Mouse (Mus musculus): Measurements from ENCODE around the gene Pfas. TPM values are rescaled to one million over a fixed set of nuclear protein-coding genes. Genes with fewer than 3 reads are reported as not detected.

Gene Pfas
- polyA plus RNA-seq, 1 experiment from 2014 or later = 16.5 TPM

DNA sequence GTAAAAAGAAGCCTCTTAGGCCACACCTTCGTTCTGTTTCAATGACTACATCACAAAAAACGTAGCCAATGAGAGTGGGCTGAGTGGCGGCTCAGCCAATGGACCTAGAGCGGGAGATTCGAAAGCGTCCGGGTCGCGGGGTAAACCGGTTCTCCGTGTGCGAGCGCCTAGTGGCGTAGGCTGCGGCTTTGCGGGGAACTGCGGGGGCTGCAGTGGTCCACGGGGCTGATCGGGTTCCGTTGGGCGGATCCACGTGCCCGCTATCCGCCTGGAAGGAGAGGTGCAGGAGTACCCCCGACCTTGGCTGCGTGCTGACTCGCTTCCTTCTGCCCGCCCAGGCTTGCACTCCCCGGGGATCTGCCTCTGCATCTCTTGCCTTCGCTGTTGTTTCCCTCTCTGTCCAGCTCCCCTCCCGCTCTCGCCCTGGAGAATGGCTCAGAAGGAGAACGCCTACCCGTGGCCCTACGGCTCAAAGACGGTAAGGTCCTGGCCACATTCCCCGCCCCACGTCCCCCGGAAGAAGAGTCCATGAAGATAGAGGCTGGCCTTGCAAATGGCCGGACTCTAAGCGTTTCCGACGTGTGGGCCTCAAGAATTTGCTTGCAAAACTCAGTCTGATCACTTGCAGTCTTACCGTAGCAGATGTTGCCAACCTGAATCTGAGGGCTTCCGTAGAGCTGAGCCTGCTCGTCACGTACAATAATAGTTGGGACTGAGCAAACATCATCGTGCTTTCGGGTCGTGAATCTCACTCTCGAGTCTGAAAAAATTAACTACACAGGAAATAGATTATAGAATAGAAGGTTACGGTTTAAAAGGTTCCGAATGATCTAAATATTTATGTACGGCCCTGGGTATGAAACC lies 37.5 kb upstream of the Pfas start, which contains the start of gene Aurkb:
Gene Aurkb (plus strand): TSS at position 117 of the 864 bp plus-strand sequence.
- Histone ChIP-seq H3K9me3 (ENCODE audit: control insufficient read depth, low read length) (no peaks in the 10 kb centered on the region), H3K4me2 (ENCODE audit: low read depth, low read length) (peak within 1 kb of the TSS; percentile 98), H3K27ac (ENCODE audit: low read depth, low read length) (no peak within 1 kb of the TSS), H3K4me1 (ENCODE audit: control insufficient read depth, insufficient read depth, low read length) (peaks cover 4% of the 10 kb centered on the region; the same call in 1 of the 2 replicates), H3K9ac (replicated peaks; ENCODE audit: low read depth, low read length) (peak within 1 kb of the TSS; percentile 34; the same call in 1 of the 2 replicates), H3K36me3 (ENCODE audit: control insufficient read depth, insufficient read depth, low read length) (no peaks in the 10 kb centered on the region), H3K4me3 (ENCODE audit: low read depth, low read length) (peak within 1 kb of the TSS; percentile 52), H3K27me3 (ENCODE audit: control insufficient read depth, insufficient read depth, low read length) (no peaks in the 10 kb centered on the region)
- WGBS = 3% methylated on average over 53 of the region's 54 CpGs
- ATAC-seq (ENCODE audit: low read depth) = peak; percentile 66; the same call in 1 of the 2 replicates

DNA sequence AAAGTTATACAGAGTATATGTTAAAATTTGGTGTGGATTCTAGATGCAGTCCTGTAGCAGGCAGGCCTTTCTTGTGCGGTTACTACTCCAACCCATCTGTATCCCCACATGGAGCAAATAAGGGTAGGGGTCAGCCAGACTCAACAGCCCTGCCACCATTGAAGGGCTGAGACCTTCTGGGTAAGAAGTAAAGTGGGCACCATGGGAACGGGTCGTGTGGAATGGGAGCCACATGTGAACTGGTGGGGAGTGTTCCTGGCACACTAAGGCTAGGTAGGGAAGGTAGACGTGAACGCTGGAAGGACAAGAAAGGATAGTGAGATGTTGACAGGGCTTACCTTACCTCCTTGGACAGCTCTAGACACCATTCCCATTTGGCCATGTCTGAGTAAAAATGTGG lies 29.9 kb upstream of the Pfas start:
- H3K4me1 ChIP-seq (ENCODE audit: control insufficient read depth, insufficient read depth, low read length) = peaks cover 5% of the 10 kb centered on the region; the same call in 1 of the 2 replicates
- H3K9ac ChIP-seq (replicated peaks; ENCODE audit: low read depth, low read length) = no peak overlapping the region
- peaks cover 14% of the 10 kb centered on the region for H3K36me3 ChIP-seq (ENCODE audit: control insufficient read depth, insufficient read depth, low read length)
- no peak overlapping the region for H3K4me3 ChIP-seq (ENCODE audit: low read depth, low read length)
- H3K9me3 ChIP-seq (ENCODE audit: control insufficient read depth, low read length) = no peaks in the 10 kb centered on the region
- ATAC-seq (ENCODE audit: low read depth) = no peak
- no peaks in the 10 kb centered on the region for H3K27me3 ChIP-seq (ENCODE audit: control insufficient read depth, insufficient read depth, low read length)
- 71% methylated on average over 5 of the region's 5 CpGs for WGBS
- H3K4me2 ChIP-seq (ENCODE audit: low read depth, low read length) = no peak overlapping the region
- H3K27ac ChIP-seq (ENCODE audit: low read depth, low read length) = 0 out of 2 replicates have a peak overlapping the region, but pooled peaks have one; percentile 22

DNA sequence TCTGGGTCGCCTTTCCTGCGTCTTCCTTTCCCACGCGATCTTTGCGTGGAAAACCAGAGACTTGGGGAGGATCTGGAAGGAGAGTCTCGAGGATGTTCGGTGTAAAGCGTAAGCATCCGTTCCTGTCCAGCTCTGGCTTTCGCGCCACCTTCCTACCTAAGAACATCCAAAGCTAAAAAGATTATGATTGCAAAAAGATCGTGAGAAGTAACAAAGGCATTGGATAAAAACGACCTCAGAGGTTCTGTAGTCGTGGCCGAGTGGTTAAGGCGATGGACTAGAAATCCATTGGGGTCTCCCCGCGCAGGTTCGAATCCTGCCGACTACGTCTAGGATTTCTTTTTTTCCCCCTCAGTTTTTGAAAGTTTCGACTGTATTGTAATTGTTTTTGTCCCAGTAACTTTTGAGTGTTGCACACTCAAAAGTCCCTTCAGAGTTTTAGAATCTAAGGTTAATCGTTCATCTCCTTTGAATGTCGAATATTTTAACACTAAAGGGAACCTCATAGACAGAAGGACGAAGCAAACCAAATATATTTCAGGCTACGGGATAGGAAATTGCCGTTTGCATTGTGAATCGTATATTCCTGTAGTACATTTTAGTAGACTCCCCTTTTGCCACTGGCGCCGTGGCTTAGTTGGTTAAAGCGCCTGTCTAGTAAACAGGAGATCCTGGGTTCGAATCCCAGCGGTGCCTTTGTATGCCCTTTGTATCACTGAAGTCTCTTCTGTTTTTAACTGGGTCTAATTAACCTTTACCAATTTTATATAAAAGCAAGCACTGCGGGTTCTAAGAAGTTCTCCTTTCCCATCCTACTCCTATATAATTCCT lies 29.2 kb upstream of the Pfas start:
- under 1% methylated on average over 34 of the region's 34 CpGs for WGBS
- peaks cover 18% of the 10 kb centered on the region for H3K36me3 ChIP-seq (ENCODE audit: control insufficient read depth, insufficient read depth, low read length)
- no peaks in the 10 kb centered on the region for H3K27me3 ChIP-seq (ENCODE audit: control insufficient read depth, insufficient read depth, low read length)
- H3K4me1 ChIP-seq (ENCODE audit: control insufficient read depth, insufficient read depth, low read length) = peaks cover 5% of the 10 kb centered on the region; the same call in 1 of the 2 replicates
- peak overlapping the region; percentile 57 for H3K4me2 ChIP-seq (ENCODE audit: low read depth, low read length)
- peak overlapping the region; percentile 61 for H3K4me3 ChIP-seq (ENCODE audit: low read depth, low read length)
- H3K9ac ChIP-seq (replicated peaks; ENCODE audit: low read depth, low read length) = peak overlapping the region; percentile 65; the same call in 1 of the 2 replicates
- ATAC-seq (ENCODE audit: low read depth) = peak; percentile 47; the same call in 1 of the 2 replicates
- H3K27ac ChIP-seq (ENCODE audit: low read depth, low read length) = peak overlapping the region; percentile 79
- no peaks in the 10 kb centered on the region for H3K9me3 ChIP-seq (ENCODE audit: control insufficient read depth, low read length)

DNA sequence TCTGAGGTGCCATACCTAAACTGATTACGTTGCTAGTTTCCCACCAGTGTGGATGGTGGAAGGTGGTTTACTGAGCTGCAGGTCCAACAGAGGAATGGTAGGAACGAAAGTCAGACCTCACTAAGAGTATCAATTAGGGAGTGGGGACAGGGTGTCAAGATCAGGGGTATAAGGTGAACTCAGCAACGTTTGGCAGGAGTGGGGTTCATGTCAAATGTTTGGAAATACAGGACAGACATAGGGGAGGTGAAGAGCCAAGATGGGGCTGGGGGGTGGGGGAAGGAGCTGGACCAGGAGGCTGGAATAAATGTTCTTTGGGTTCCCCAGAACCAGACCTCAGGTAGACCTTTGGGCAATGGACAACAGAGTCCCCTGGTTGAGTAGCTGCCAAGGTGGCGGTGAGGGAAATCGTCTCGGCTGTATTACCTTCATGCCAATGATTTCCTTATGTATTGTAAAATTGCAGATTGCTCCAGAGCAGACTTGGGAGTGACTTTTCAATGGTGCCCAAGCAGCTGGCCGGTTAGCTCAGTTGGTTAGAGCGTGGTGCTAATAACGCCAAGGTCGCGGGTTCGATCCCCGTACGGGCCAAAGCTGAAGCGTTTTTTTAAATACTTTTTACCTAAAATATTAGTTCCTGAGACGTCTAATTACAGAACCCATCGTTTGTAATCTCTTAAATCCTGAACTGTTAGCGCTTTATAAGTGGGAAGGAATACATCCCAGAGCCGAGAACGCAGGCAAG lies 28.4 kb upstream of the Pfas start:
- Histone ChIP-seq H3K36me3 (ENCODE audit: control insufficient read depth, insufficient read depth, low read length) (peaks cover 18% of the 10 kb centered on the region), H3K4me2 (ENCODE audit: low read depth, low read length) (peak overlapping the region; percentile 57), H3K9ac (replicated peaks; ENCODE audit: low read depth, low read length) (peak overlapping the region; percentile 65; the same call in 1 of the 2 replicates), H3K4me1 (ENCODE audit: control insufficient read depth, insufficient read depth, low read length) (peaks cover 5% of the 10 kb centered on the region; the same call in 1 of the 2 replicates), H3K27ac (ENCODE audit: low read depth, low read length) (peak overlapping the region; percentile 79), H3K9me3 (ENCODE audit: control insufficient read depth, low read length) (no peaks in the 10 kb centered on the region), H3K27me3 (ENCODE audit: control insufficient read depth, insufficient read depth, low read length) (no peaks in the 10 kb centered on the region), H3K4me3 (ENCODE audit: low read depth, low read length) (peak overlapping the region; percentile 61)
- WGBS = 8% methylated on average over 20 of the region's 20 CpGs
- 0 out of 2 replicates have a peak, but pooled peaks have one; percentile 16 for ATAC-seq (ENCODE audit: low read depth)

DNA sequence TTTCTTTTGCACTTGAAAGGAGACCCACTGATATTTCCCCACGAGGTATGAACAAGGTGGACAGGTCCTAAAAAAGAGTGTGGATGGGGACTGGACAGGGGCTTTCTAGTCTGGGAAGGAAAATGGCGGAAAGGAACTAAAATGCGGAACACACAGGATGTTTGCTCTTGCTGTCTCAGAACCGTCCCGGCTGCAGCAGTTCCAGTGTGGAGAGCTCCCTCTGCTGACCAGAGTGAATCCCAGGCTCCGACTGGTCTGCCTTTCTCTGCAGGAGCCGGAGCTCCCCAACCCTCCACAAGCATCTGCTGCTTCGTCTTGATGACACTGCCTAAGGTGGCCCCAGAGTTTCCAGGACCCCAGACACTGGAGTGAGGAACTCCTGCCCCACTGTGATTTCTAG lies 27.6 kb upstream of the Pfas start:
- H3K27ac ChIP-seq (ENCODE audit: low read depth, low read length) = peak overlapping the region; percentile 59; the same call in 1 of the 2 replicates
- H3K4me2 ChIP-seq (ENCODE audit: low read depth, low read length) = no peak overlapping the region; the same call in 1 of the 2 replicates
- H3K4me1 ChIP-seq (ENCODE audit: control insufficient read depth, insufficient read depth, low read length) = peaks cover 5% of the 10 kb centered on the region; the same call in 1 of the 2 replicates
- 2% methylated on average over 8 of the region's 8 CpGs for WGBS
- no peak overlapping the region for H3K4me3 ChIP-seq (ENCODE audit: low read depth, low read length)
- ATAC-seq (ENCODE audit: low read depth) = no peak
- no peak overlapping the region for H3K9ac ChIP-seq (replicated peaks; ENCODE audit: low read depth, low read length)
- H3K9me3 ChIP-seq (ENCODE audit: control insufficient read depth, low read length) = no peaks in the 10 kb centered on the region
- H3K36me3 ChIP-seq (ENCODE audit: control insufficient read depth, insufficient read depth, low read length) = peaks cover 21% of the 10 kb centered on the region
- no peaks in the 10 kb centered on the region for H3K27me3 ChIP-seq (ENCODE audit: control insufficient read depth, insufficient read depth, low read length)

DNA sequence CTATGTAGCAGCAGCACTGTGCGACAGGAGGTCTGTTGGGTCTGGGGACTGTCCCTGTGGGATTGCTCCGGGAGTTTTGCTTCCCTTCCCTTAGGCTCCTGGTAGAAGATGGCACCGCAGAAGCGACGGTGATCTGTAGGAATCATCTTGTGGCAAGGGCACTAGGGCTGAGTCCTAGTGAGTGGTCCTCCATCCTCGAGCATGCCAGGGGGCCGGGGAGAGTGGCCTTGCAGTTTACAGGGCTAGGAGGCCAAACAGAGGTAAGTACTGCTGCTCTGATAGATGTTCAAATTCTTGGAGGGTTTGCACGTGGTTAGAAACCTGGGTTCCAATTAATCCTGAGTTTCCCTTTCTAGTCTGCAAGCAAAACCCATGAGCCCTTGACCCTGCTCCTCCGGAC lies 27.2 kb upstream of the Pfas start:
- ATAC-seq (ENCODE audit: low read depth) = no peak
- Histone ChIP-seq H3K4me3 (ENCODE audit: low read depth, low read length) (no peak overlapping the region), H3K9me3 (ENCODE audit: control insufficient read depth, low read length) (no peaks in the 10 kb centered on the region), H3K27ac (ENCODE audit: low read depth, low read length) (peak overlapping the region; percentile 59; the same call in 1 of the 2 replicates), H3K36me3 (ENCODE audit: control insufficient read depth, insufficient read depth, low read length) (peaks cover 26% of the 10 kb centered on the region), H3K4me1 (ENCODE audit: control insufficient read depth, insufficient read depth, low read length) (peaks cover 5% of the 10 kb centered on the region; the same call in 1 of the 2 replicates), H3K27me3 (ENCODE audit: control insufficient read depth, insufficient read depth, low read length) (no peaks in the 10 kb centered on the region), H3K4me2 (ENCODE audit: low read depth, low read length) (no peak overlapping the region; the same call in 1 of the 2 replicates), H3K9ac (replicated peaks; ENCODE audit: low read depth, low read length) (no peak overlapping the region)
- WGBS = 82% methylated on average over 9 of the region's 9 CpGs

DNA sequence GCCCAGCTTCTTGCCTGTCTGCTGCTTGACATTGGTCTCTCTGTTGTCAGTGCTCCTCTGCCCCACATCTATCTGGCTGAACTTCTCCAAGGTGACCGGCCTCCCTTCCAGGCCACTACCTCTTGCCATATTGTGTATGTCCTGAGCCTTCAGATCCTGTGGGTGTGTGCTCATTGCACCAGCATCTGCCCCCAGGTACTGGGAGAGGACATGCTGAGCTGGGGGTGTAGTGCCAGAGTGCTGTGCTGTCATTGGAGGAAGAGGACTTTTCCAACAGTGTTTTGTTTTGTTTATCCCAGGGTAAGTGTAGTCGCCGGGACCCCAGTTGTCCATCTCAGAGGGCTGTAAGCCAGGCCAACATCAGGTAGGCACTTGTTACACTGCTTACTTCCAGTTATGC lies 26.3 kb upstream of the Pfas start:
- ATAC-seq (ENCODE audit: low read depth) = no peak
- H3K4me3 ChIP-seq (ENCODE audit: low read depth, low read length) = no peak overlapping the region

DNA sequence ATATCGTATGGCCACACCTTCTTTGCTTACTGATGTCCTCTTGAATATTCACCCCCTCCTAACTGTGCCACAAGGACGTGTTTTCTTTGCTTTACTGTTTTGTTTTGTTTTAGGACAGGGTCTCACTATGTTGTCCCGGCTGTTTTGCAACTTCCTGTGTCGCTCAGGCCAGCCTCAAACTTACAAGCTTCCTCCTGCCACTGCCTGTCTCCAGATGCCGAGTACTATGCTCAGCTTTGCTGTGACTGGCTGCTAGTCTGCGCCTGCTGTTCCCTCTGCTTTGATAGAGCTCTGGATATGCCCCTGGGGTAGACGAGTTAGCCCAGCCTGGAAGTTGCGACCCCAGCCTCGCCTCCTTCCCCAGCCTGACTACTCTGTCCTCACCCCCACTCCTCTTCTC lies 25.3 kb upstream of the Pfas start:
- 79% methylated on average over 9 of the region's 9 CpGs for WGBS
- Histone ChIP-seq H3K4me2 (ENCODE audit: low read depth, low read length) (no peak overlapping the region), H3K9me3 (ENCODE audit: control insufficient read depth, low read length) (no peaks in the 10 kb centered on the region), H3K27me3 (ENCODE audit: control insufficient read depth, insufficient read depth, low read length) (no peaks in the 10 kb centered on the region), H3K36me3 (ENCODE audit: control insufficient read depth, insufficient read depth, low read length) (peaks cover 36% of the 10 kb centered on the region), H3K4me1 (ENCODE audit: control insufficient read depth, insufficient read depth, low read length) (peaks cover 1% of the 10 kb centered on the region; the same call in 1 of the 2 replicates), H3K9ac (replicated peaks; ENCODE audit: low read depth, low read length) (no peak overlapping the region), H3K27ac (ENCODE audit: low read depth, low read length) (no peak overlapping the region), H3K4me3 (ENCODE audit: low read depth, low read length) (no peak overlapping the region)
- no peak for ATAC-seq (ENCODE audit: low read depth)

More for the DNA sequence above, 26.3 kb upstream of the Pfas start:
- H3K4me2 ChIP-seq (ENCODE audit: low read depth, low read length) = no peak overlapping the region
- no peak overlapping the region for H3K27ac ChIP-seq (ENCODE audit: low read depth, low read length)
- H3K27me3 ChIP-seq (ENCODE audit: control insufficient read depth, insufficient read depth, low read length) = no peaks in the 10 kb centered on the region
- peaks cover 31% of the 10 kb centered on the region for H3K36me3 ChIP-seq (ENCODE audit: control insufficient read depth, insufficient read depth, low read length)
- 98% methylated on average over 3 of the region's 3 CpGs for WGBS
- H3K9me3 ChIP-seq (ENCODE audit: control insufficient read depth, low read length) = no peaks in the 10 kb centered on the region
- peaks cover 5% of the 10 kb centered on the region; the same call in 1 of the 2 replicates for H3K4me1 ChIP-seq (ENCODE audit: control insufficient read depth, insufficient read depth, low read length)
- no peak overlapping the region for H3K9ac ChIP-seq (replicated peaks; ENCODE audit: low read depth, low read length)
